Mouse (Mus musculus) adrenal gland, postnatal 36 days (tissue): ENCODE data around the gene Ccdc88a. TPM values are rescaled to one million over a fixed set of nuclear protein-coding genes. Genes with fewer than 3 reads are reported as not detected.

Experiments used
- DNase-seq, 2 experiments: peaks; one replicate each; pipeline ENCODE4 v3.0.0; 2021; ENCODE audit warnings: mixed read lengths in 1 of 2
- long read RNA-seq, 2 experiments: library from polyadenylated mRNA; stranded (forward); transcript quantifications; one replicate each; pipeline ENCODE4 v2.0.0; 2021; ENCODE audit warnings: borderline sequencing depth in 2 of 2
- total RNA-seq, 2 experiments: library from RNA; stranded (reverse); gene quantifications; 2 replicates each; pipeline ENCODE4 v1.2.3; 2021

The Ccdc88a gene
- 10 to 100 TPM; 13.9 to 19.3 TPM for total RNA-seq
- long read RNA-seq, experiment 1, partial matches to known transcripts, result 11 of 12 reads
- long read RNA-seq, experiment 1, other reads (novel, unspliced or antisense), result 1 of 12 reads
- long read RNA-seq, experiment 2, partial matches to known transcripts, result 0 of 1 reads
- long read RNA-seq, experiment 2, other reads (novel, unspliced or antisense), result 1 of 1 reads

DNA sequence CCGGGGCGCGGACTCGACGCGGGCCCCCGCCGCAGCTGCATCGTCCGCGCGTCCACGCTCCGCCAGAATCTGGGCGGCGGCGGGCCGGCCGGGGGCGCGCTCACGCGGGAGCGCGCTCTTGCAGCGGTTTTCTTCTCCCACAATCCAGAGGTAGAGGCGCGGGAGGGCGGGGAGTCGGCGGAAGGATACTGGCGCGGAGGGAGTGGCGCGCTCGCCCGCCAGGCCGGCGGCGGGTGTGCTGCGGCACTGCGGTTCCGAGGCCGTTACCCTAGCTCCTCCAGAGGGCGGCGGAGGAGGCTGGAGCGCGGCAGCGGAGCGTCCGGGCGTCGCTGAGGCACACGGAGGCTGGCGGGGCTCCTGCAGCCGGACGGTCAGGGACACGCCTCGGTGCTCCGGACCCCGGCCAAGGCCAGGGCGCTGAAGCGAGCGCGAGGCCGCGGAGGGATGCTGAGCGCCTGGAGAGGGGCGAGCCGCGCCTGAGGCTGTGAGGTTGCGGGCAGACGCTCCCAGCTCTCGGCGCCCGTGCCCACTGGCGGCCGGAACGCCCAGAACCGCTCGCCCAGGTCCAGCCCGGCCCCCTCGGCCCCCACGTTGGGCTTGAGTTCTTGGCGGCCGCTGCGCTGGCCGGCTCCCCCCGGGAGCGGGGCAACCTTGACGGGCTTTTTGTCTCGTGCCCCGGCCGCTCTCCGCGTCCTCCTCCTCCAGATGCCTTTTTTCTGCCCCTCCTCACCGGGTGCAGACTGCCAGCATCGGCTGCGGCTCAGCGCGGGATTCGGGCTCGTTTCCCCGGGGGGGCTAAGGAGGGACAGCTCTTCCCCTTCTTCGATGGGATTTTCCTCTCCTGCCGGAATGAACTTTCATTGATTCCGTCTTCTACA lies at the start of gene Ccdc88a:
Gene Ccdc88a, plus strand, starts transcription at position 263 of the 878 bp plus-strand sequence.
- peak; percentile 98 for DNase-seq

DNA sequence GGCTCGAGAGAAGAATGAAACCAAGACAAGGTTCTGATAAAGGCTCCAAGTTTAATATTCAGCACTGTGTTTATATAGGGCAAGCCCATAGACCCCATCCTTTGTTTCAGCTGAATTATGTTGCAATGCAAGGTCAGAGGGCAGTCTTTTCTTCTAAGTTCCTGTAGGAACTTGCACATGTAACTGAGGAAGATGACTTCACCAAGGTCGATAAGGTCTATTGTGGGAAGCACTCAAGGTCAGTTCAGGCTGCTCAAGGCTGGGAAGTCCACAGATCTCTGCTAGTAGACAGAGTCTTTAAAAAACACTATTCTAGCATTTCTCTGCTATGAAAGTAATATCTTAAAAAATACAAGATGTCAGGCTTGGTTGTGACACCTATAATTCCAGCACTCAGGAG lies 38.0 kb upstream of the Ccdc88a start:
- DNase-seq, result peak; percentile 23 to 37

DNA sequence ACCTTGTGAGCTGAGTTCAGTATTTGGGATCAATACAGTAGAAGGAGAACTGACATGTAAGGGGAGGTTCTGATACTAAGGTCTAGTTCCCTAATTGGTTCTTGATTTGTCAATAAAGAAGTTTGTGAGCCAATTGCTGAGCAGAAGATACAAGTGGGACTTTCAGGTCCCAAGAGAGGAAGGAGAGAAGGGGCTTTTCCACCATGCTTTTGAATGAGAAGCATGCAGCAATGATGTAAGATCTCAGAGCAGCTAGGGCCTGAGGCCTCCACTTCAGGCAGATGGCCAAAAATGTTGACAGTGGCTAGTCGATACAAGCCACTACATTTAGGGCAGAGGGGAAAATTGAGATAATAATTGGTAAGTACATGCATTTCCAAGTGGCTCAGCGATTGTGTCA lies 32.2 kb upstream of the Ccdc88a start:
- DNase-seq, result no peak

GRCm38 (mm10) chr11:29344891-29345657 lies 28.4 kb upstream of the Ccdc88a start:
- no peak for DNase-seq

DNA sequence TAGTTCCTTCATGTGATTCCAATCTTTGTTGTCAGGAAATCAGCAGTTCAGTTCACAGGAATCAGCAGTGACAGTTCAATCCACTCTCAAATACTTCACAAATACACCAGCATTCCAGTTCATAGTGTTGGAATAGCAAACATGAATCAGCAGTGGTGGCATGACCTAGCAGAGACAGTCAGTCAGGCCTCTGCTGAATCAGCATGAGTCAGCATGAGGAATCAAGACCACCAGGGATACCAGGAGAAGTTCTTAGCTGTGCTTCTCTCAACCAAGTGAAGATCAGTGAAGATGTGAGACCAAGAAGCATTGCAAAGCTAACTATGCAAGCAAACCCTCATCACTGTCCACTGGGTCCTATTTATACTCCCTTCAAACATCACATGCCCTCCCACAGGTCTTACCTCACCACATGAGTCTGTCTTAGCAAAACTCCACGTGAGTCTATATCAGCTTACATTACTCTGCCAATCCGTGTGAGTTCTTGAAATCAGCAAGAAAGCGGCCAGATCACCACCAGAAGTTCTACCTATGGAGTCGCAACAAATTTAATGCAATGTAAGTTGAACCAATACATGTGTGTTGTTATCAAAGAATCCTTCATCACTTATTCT lies 27.7 kb upstream of the Ccdc88a start:
- peak in 1 of 2 experiments; percentile 12 for DNase-seq

DNA sequence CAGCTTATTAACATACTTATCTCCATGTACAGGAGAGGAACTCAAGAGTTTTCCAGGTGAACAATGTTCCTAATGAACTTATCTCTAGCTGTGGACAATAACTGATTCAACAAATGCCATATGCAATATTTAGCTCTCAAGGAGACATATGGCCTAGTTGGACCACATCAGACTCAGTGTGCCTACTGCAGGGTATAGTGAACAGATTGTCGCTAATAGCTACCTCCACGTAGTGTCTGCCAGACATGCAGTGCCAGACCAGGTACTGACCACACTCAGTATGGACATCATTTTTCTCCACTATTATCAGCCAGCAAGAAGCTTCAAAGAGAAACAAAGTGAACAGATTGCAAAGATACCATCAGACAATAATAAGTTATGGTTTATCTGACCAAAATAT lies 22.6 kb upstream of the Ccdc88a start:
- no peak for DNase-seq

GRCm38 (mm10) chr11:29352214-29352613 lies 21.2 kb upstream of the Ccdc88a start:
- no peak for DNase-seq

GRCm38 (mm10) chr11:29368161-29368560 lies 5.3 kb upstream of the Ccdc88a start:
- no peak for DNase-seq

DNA sequence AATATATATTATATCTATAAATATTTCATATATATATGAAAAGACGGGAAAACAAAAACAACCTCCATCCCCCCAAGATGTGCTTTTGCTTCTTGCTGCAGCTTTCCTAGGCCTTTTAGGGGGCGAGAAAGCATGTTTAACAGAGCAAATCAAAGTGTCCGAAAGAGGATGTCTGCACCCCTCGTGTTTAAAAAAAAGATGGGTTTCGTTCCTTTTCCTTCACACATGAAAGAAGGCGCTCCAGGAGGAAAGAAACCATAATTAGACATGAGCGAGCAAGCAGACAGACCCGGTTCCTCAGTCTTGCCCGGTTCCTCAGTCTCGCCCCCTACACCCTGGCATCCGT lies 435 bp upstream of the Ccdc88a start:
- DNase-seq, result no peak

GRCm38 (mm10) chr11:29374274-29374656 lies 807 bp downstream of the Ccdc88a start:
- DNase-seq, result peak in 1 of 2 experiments; percentile 3

DNA sequence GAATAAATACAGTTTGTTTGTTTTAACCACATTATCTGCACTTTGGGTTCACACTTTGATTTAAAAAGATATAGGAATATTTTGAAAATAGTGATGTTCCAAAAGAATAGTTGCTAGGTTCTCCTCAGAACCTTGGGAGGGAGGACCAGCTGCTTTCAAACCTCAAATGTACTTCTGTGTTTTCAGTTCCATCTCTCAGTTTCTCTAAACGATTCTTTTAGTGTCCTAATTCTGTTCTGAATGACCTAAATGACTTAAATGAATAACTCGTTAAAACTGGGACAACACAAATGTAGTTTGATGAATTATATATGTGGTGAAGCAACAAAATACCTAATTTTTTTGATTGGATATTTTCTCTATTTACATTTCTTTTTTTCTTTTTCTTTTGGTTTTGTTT lies 3.2 kb downstream of the Ccdc88a start:
- no peak for DNase-seq

- no peak for DNase-seq
Observed at GRCm38 (mm10) chr11:29378751-29379150, 5.3 kb downstream of the Ccdc88a start.

DNA sequence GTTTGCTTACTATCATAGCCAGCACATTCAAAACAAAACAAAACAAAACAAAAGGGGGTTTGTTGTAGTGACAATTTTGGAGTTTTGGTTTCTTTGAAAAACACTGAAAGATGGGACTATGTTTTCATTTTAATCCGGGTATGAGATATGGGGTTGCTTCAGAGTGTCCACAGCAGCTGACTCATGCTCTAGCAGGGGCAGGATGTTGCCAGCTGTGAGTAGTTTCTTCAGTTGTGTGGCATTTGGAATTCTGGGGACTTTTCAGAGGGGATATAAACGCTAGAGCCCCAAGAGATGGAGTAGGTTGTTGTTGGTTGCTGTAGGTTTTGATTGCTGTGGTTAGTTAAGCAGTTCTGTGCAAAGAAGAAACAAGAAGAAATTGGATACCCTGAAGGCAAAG lies 10.0 kb downstream of the Ccdc88a start:
- no peak for DNase-seq

GRCm38 (mm10) chr11:29384001-29384400 lies 10.5 kb downstream of the Ccdc88a start:
- DNase-seq, result no peak

GRCm38 (mm10) chr11:29384617-29385016 lies 11.2 kb downstream of the Ccdc88a start:
- no peak for DNase-seq

GRCm38 (mm10) chr11:29389913-29390312 lies 16.5 kb downstream of the Ccdc88a start:
- no peak for DNase-seq

DNA sequence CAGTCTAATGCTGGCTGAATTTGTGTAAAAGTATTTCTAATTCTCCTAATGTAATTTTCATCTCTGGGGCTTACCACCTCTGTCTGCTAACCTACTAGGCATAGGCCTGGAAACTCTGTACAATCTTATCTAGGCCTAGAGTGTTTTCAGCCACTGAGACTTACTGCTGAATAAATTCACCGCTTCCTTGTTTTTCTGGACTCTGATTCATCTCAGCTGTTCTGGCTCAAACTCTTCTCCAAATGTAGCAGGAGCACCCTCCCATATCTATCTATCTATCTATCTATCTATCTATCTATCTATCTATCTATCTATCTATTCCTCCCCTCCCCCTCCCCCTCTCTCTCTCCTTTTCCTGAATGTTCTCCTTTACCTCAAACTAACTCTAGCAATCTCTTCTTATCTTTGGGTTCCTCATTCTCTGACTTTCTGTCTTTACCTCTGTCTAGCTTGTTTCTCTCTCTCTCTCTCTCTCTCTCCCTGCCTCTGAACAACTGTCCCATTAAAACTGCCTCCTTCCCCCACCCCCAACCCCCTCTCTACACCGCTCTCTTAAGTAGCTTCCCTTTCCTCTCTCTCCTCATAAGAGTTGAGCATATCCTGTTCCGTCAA lies 21.8 kb downstream of the Ccdc88a start:
- no peak for DNase-seq

GRCm38 (mm10) chr11:29400374-29400773 lies 26.9 kb downstream of the Ccdc88a start:
- no peak for DNase-seq

- no peak for DNase-seq
Observed at GRCm38 (mm10) chr11:29406292-29406691, 32.8 kb downstream of the Ccdc88a start.

GRCm38 (mm10) chr11:29423496-29423895 lies 50.0 kb downstream of the Ccdc88a start:
- DNase-seq, result no peak

- peak; percentile 71 to 76 for DNase-seq
Observed at GRCm38 (mm10) chr11:29428774-29429173, 55.3 kb downstream of the Ccdc88a start.

- DNase-seq, result no peak
Observed at GRCm38 (mm10) chr11:29431011-29431410, 57.6 kb downstream of the Ccdc88a start.
